Mouse (Mus musculus): ENCODE data around the gene Lct.

DNA sequence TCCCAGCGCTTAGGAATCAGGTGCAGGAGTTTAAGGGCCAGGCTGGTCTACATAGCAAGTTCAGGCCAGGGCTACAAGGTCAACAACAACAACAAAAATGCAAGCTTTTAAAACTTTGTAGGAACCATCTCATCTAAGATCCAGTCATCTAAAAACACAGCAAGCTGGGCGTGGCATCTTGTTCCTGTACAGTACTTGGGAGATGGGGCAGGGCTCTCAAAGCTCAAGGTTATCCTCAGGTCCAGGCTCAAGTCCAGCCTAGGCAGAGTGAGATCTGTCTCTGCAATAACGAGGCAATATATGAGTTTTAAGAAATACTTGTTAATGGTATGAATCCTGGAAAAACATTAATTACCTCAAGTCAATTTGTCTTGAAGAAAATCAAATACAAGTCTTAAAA is 49.6 kb downstream of the Lct start:
- TF ChIP-seq CTCF (IDR thresholded peaks at IDR 0.05; ENCODE audit: low read depth) (no peak), EP300 (IDR thresholded peaks at IDR 0.05; ENCODE audit: low read depth) (no peak)

Data from liver, embryonic 14.5 days (tissue).